Mouse (Mus musculus) heart, postnatal 10 days (tissue): Measurements from ENCODE around the gene Piezo1. TPM values are rescaled to one million over a fixed set of nuclear protein-coding genes. Genes with fewer than 3 reads are reported as not detected.

ENCODE experiments used
- DNase-seq, 2 experiments: peaks; one replicate each; pipeline ENCODE4 v3.0.0; 2021
- intact Hi-C: fragments of 180-260 bp; cut with DNase I; formaldehyde crosslinking; loops from one replicate; pipeline ENCODE4 v1.15.1; 2025
- total RNA-seq, 2 experiments: library from RNA; stranded (reverse); gene quantifications; 2 replicates each; pipeline ENCODE4 v1.2.3; 2021

The Piezo1 gene
- total RNA-seq, 2 experiments from 2014 or later = 40.3 to 43.3 TPM

- intact Hi-C loops = no loop called here
- no peak for DNase-seq
Measured at GRCm38 (mm10) chr8:122461473-122462148, 89.5 kb downstream of the Piezo1 start.

GRCm38 (mm10) chr8:122460524-122461472 is 90.3 kb downstream of the Piezo1 start, which contains the start of gene Snai3:
TSS of gene Snai3 (minus strand) at chr8:122460733.
- intact Hi-C loops = no loop called here
- peak; percentile 50 to 55 for DNase-seq

GRCm38 (mm10) chr8:122459990-122460389 is 91.1 kb downstream of the Piezo1 start:
- no peak for DNase-seq
- intact Hi-C loops = no loop called here

GRCm38 (mm10) chr8:122459218-122459900 is 91.8 kb downstream of the Piezo1 start:
- DNase-seq = no peak
- intact Hi-C loops = no loop called here

GRCm38 (mm10) chr8:122457171-122457570 is 94.0 kb downstream of the Piezo1 start:
- intact Hi-C loops = no loop called here
- DNase-seq = no peak

- intact Hi-C loops = no loop called here
- DNase-seq = no peak
Measured at GRCm38 (mm10) chr8:122454409-122454808, 96.7 kb downstream of the Piezo1 start.

- DNase-seq = peak; percentile 45 to 70
- intact Hi-C loops = no loop called here
Measured at GRCm38 (mm10) chr8:122452154-122452553, 99.0 kb downstream of the Piezo1 start.

- DNase-seq = peak; percentile 64 to 71
- intact Hi-C loops = no loop called here
Measured at GRCm38 (mm10) chr8:122451161-122451703, 99.9 kb downstream of the Piezo1 start.

- DNase-seq = no peak
- intact Hi-C loops = loop anchor here (2.0 to 10.0 kb wide), 2 partner anchors 32 to 170 kb away; partner anchors contain the start of genes Ctu2 and Rnf166
Measured at GRCm38 (mm10) chr8:122445203-122445602, 105.9 kb downstream of the Piezo1 start.

- peak; percentile 90 to 91 for DNase-seq
- intact Hi-C loops = loop anchor here (2.0 to 10.0 kb wide), 2 partner anchors 33 to 169 kb away; partner anchors contain the start of genes Ctu2 and Rnf166
Measured at GRCm38 (mm10) chr8:122444058-122444748, 106.9 kb downstream of the Piezo1 start.

- intact Hi-C loops = loop anchor here (2.0 to 10.0 kb wide), 2 partner anchors 33 to 169 kb away; partner anchors contain the start of genes Ctu2 and Rnf166
- DNase-seq = peak; percentile 99 to 100
Measured at GRCm38 (mm10) chr8:122443262-122444006, 107.7 kb downstream of the Piezo1 start, which contains the start of gene Mvd. TSS of gene Mvd (minus strand) at chr8:122443422.

- intact Hi-C loops = loop anchor here (10.0 kb wide), 1 partner anchor 168 kb away; no protein-coding TSS in a partner anchor
- no peak for DNase-seq
Measured at GRCm38 (mm10) chr8:122442781-122443180, 108.3 kb downstream of the Piezo1 start.

- intact Hi-C loops = loop anchor here (10.0 kb wide), 1 partner anchor 168 kb away; no protein-coding TSS in a partner anchor
Measured at GRCm38 (mm10) chr8:122442356-122442755, 108.8 kb downstream of the Piezo1 start.

GRCm38 (mm10) chr8:122441326-122441725 is 109.8 kb downstream of the Piezo1 start:
- intact Hi-C loops = loop anchor here (10.0 kb wide), 1 partner anchor 167 kb away; no protein-coding TSS in a partner anchor

More at GRCm38 (mm10) chr8:122442356-122442755, 108.8 kb downstream of the Piezo1 start:
- DNase-seq = no peak

GRCm38 (mm10) chr8:122439336-122439735 is 111.8 kb downstream of the Piezo1 start:
- DNase-seq = no peak
- intact Hi-C loops = no loop called here

More at GRCm38 (mm10) chr8:122441326-122441725, 109.8 kb downstream of the Piezo1 start:
- DNase-seq = no peak

- intact Hi-C loops = no loop called here
- DNase-seq = no peak
Measured at GRCm38 (mm10) chr8:122437708-122438331, 113.3 kb downstream of the Piezo1 start.

GRCm38 (mm10) chr8:122436586-122437125 is 114.5 kb downstream of the Piezo1 start:
- DNase-seq = no peak
- intact Hi-C loops = no loop called here

GRCm38 (mm10) chr8:122436146-122436545 is 115.0 kb downstream of the Piezo1 start:
- no peak for DNase-seq
- intact Hi-C loops = no loop called here
